Mouse (Mus musculus): Measurements from ENCODE around the gene Gas2l3.

The Gas2l3 gene

DNA sequence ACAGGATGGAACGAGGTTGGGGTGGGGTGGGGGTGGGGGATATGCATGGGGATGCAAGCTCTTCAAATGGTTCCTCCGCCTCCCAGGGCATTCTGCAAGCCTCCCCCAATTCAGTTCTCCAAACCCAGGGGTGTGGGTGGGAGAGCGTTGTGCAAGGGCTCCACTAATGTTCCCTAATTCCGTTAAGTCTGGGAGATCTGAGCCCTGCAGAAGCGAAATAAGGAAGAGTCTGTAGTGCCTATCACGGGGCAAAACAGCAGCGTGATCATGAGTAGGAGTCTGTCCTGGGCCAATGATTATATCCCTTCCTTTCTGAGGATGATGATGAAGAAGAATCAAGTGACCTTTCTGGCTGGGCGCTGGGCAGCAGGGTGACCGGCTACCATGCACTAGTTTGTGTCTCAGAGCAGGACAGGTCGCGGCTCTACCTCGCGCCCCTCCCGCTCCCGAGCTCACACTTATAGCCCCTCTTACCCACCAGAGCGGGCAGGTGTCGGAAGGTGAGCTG, 598 bp downstream of the Gas2l3 start:
- DNase-seq = no peak

DNA sequence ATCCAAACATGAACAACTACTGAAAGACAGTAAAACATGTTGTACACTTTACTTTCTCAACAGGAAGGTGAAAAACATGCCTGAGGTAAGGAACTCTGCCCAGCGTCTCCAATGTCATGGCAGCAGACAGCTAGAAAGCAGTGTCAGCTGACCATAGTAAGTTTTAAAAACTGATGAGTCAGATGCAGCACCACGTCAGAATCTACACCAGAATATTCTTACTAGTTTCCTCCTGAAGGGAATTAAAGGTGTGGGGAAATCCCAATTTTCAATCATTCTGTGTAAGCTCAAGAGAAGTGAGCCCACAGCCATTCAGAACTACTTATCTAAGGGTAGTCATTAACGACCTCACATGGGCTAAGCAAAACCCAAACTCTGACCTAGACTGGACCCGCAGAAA, 1.1 kb downstream of the Gas2l3 start:
- DNase-seq = no peak

GRCm38 (mm10) chr10:89441961-89442360, 1.8 kb downstream of the Gas2l3 start:
- DNase-seq = no peak

GRCm38 (mm10) chr10:89439380-89439779, 4.4 kb downstream of the Gas2l3 start:
- DNase-seq = no peak

GRCm38 (mm10) chr10:89437996-89438395, 5.8 kb downstream of the Gas2l3 start:
- no peak for DNase-seq

GRCm38 (mm10) chr10:89437472-89437871, 6.3 kb downstream of the Gas2l3 start:
- DNase-seq = no peak

- DNase-seq = no peak
Measured at GRCm38 (mm10) chr10:89435920-89436319, 7.8 kb downstream of the Gas2l3 start.

GRCm38 (mm10) chr10:89435413-89435812, 8.4 kb downstream of the Gas2l3 start:
- no peak for DNase-seq

- DNase-seq = no peak
Measured at GRCm38 (mm10) chr10:89434509-89435210, 9.1 kb downstream of the Gas2l3 start.

GRCm38 (mm10) chr10:89432743-89433142, 11.0 kb downstream of the Gas2l3 start:
- no peak for DNase-seq

DNA sequence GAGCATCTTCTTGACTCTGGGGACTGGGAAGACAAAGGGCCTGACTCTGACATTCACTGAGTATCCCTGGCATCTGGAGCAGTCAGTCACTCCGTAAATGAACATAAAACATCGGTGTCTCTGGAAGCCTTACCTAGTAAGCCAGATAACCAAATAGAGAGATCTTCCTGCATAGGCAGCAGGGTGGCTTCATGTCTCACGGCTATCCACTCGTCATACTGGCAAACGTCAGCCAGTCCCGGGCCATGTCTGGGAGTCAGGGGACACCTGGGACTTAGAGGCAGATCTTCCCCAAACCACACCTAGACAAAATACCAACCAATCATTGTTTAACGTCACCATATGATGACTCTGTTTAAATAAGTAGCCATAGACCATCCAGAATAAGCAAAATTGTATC, 13.0 kb downstream of the Gas2l3 start:
- no peak for DNase-seq

- DNase-seq = no peak
Measured at GRCm38 (mm10) chr10:89424800-89425393, 18.9 kb downstream of the Gas2l3 start.

DNA sequence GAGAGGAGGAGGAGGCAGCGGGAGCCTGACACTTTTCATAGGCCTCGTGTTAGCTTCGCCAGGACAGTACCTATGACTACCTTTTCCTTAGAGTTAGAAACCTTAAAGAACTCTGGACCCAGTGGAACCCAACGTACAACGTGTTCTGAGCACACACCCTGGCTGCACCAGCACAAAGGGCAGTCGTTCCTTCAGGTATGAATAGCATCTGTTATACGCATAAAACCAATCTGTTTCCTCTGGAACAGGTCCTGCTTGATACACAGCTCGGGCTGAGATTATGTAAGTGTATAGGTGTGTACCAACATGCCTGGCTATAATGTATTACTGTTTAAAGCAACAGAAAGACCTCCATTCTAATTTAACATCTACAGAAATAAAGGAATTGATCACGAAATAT, 19.6 kb downstream of the Gas2l3 start:
- DNase-seq = no peak

- no peak for DNase-seq
Measured at GRCm38 (mm10) chr10:89423164-89423778, 20.5 kb downstream of the Gas2l3 start.

GRCm38 (mm10) chr10:89422504-89423158, 21.1 kb downstream of the Gas2l3 start:
- DNase-seq = no peak

DNA sequence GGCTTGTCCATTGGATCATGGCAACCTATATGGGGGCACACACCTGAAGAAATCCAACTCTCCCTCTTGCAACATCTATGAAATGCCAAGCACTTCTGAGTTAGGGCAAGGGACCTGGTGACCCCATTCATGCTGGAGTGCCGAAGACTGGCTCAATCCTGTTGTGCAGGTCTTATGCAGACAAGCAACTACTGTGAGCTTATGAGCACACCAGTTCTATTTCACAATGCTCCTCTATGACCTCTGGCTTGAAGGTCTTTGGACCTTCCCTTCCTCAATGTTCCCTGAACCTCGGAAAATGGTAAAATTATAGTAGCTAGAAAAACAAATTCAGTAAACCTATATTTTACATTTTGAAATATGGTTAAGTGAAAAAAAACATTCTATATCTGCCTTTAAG, 25.8 kb downstream of the Gas2l3 start:
- no peak for DNase-seq

GRCm38 (mm10) chr10:89415478-89415877, 28.3 kb downstream of the Gas2l3 start:
- no peak for DNase-seq

GRCm38 (mm10) chr10:89407551-89407950, 36.2 kb downstream of the Gas2l3 start:
- no peak for DNase-seq

DNA sequence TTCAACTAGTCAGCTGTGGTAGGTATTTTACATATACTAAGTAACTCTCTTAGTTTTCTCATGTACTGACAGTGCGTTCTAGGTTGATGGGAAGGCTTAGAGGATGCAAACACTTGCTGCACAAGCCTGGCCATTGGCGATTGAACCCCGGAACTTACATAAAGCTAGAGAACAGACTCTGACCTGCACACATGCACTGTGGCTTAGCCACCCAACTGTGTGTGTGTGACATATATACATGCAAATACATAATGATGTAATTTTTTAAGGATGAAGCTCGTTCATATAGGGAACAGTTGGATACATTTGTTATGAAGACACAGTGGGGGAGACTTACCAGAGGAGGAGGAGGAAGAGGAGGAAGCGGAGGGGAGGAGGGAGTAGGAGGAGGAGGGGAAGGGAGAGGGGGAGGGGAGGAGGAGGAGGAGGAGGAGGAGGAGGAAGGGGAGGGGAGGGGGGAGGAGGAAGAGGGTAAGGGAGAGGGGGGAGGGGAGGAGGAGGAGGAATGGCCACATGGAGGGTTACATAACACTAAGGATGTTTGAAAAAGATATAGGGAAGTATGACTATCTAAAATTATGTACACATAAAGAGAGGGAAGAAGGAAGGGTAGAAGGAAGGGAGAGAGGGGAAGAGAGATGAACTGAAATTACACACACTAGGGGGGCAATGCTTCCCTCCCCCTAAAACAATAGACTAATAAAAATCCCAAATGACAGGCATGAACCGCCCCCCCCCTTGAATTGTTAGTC, 36.9 kb downstream of the Gas2l3 start:
- DNase-seq = no peak

- DNase-seq = no peak
Measured at GRCm38 (mm10) chr10:89404936-89405335, 38.8 kb downstream of the Gas2l3 start.

DNA sequence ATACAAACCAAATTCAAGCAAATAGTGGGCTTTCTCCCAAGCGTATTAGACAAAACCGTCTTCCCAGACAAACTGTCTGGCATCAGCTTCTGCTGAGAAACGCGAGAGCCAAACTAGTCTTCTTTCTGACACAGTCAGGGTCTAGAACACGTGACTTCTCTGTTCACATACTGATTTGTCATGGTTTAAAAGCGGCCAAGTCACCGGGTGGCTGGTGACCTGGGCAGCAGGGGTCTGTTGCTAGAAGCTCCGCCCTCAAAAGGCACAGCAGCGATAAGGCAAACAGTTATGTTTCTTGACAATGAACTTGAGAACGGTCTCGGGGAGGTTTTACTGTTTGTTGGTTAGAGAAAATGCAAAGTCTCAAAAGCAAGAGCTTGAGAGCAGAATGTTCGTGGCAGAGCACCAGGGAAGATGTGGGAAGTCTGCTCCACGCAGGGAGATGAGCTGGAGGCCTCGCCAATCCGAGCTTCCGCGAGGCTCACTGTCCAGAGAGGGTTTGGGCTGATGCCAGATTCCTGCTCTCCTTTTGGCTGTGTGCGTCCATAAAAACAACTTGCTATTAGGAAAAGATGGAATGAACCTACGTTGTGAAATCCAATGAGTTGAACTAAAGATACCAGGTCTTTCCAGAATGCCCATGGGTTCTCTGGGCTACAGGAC, 43.0 kb downstream of the Gas2l3 start:
- peak; percentile 50 to 62 for DNase-seq

DNA sequence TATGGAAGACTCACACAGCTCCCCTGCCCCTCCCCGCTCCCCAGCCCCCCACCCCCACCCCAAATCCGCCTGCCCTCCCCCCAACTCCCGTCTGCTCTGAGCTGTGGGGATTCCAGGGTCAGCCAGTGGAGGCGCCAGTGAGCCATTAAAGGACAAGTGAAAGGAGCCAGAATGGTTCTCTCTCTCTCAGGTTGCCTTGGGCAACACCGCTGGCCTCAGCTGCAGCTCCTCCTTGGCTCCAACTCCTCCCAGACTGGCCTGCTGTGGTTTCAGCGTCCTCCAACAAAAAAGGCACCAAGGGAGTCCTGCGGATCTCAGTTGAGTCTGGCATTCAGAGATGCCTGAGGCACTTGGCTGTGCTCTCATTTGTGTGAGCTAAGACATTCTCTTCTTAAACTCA, 47.9 kb downstream of the Gas2l3 start:
- DNase-seq = peak; percentile 57 to 66

Data from kidney, postnatal 25 days (tissue).